Mouse (Mus musculus): Measurements from ENCODE around the gene Cdc14a. TPM values are rescaled to one million over a fixed set of nuclear protein-coding genes. Genes with fewer than 3 reads are reported as not detected.

Gene Cdc14a
- polyA plus RNA-seq, 1 experiment from 2014 or later: 8.7 TPM

Other genes starting within 250 kb of the Cdc14a start
- gene Gpr88, start 170.5 kb downstream of the Cdc14a start, polyA plus RNA-seq (2015; fragmentation: Nextera tagmentation; extraction: Ambion mirVana): 0.94 and 1.3 TPM in 2 replicates
- gene Rtca, start 84.2 kb upstream of the Cdc14a start, polyA plus RNA-seq (2015; fragmentation: Nextera tagmentation; extraction: Ambion mirVana): 57.3 and 59.6 TPM in 2 replicates
- gene Dbt, start 89.0 kb upstream of the Cdc14a start, polyA plus RNA-seq (2015; fragmentation: Nextera tagmentation; extraction: Ambion mirVana): 23.0 and 24.2 TPM in 2 replicates
- 1.5 and 3.2 TPM in 2 replicates for gene Lrrc39, start 138.9 kb upstream of the Cdc14a start, polyA plus RNA-seq (2015; fragmentation: Nextera tagmentation; extraction: Ambion mirVana)
- gene Sass6, start 170.9 kb upstream of the Cdc14a start, polyA plus RNA-seq (2015; fragmentation: Nextera tagmentation; extraction: Ambion mirVana): 16.5 and 16.6 TPM in 2 replicates
- gene Trmt13, start 190.6 kb upstream of the Cdc14a start, polyA plus RNA-seq (2015; fragmentation: Nextera tagmentation; extraction: Ambion mirVana): 25.7 and 25.9 TPM in 2 replicates
- 84.1 and 89.5 TPM in 2 replicates for gene Mfsd14a, start 238.6 kb upstream of the Cdc14a start, polyA plus RNA-seq (2015; fragmentation: Nextera tagmentation; extraction: Ambion mirVana)